Mouse (Mus musculus): ENCODE measurements around the gene Syne2.
A peak's percentile ranks its signal among the peaks of the same experiment; 100 is the strongest.

The Syne2 gene

GRCm38 (mm10) chr12:75829616-75830015, 11.7 kb downstream of the Syne2 start:
- DNase-seq, result no peak

DNA sequence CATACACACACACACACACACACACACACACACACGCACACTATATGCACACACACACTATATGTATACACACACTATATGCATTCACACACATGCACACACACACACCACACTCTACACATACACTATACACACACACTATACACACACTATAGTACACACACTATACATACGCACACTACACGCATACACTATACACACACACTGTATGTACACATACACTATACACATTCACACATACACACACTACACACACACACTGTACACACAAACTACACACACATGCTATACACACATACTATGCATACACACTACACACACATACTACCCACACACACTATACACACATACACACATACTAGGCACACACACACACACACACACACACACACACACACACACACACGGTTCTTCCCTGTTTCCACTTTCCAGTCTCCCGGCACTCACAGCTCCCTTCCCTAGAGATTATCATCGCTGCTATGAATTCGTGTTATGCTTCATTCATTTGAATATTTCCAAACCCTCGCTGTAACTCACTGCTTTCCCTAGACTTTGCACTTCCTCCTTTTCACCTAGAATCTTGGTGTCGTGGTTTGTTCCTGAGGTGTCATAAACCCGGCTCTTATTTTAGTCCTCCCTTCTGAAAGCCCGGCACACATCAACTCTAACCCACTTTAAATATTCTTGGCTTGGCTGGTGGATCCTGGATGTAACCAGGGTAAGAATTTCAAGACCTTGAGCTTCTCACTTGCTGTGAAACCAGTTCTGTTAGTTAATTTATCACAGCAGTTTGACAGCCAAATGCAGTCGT, 15.4 kb downstream of the Syne2 start:
- DNase-seq, result no peak

DNA sequence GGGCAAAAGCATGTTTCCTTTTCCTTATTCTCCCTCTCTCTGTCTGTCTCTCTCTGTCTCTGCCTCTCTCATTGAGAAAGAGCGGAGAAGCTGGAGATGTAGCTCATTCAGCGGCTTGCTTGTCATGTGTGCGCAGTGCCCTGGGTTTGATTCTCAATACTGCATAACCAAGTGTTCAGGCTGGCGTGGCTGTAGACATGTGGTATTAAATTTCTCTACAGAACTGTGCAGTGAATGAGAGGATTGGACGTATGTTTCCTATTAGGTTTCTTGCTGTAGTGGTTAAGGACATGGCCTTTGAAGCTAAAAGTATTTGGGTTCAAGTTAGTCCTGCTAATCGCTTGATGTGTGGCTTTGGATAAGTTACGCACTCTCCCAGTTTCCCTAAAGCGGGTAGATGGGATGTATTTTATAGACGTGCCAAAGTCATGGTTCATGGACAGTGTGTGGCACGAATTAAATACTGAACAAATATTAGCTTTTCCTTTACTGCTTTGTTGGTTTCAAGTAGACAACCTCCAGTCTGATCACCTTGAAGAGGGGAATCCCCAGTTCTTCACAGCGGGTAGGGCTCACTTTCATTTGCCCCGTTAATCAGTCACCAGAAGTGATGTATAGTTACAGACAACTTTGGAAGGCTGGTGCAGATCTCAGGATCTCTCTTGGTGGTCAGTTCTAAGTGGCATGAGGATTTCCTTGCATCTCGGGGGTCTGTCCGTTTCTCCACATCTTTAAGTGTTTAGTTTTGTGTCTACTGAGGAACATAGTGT, 16.2 kb downstream of the Syne2 start:
- DNase-seq, result no peak

GRCm38 (mm10) chr12:75836524-75836962, 18.6 kb downstream of the Syne2 start:
- peak in 1 of 2 experiments; percentile 38 for DNase-seq

GRCm38 (mm10) chr12:75837462-75837861, 19.5 kb downstream of the Syne2 start:
- no peak for DNase-seq

DNA sequence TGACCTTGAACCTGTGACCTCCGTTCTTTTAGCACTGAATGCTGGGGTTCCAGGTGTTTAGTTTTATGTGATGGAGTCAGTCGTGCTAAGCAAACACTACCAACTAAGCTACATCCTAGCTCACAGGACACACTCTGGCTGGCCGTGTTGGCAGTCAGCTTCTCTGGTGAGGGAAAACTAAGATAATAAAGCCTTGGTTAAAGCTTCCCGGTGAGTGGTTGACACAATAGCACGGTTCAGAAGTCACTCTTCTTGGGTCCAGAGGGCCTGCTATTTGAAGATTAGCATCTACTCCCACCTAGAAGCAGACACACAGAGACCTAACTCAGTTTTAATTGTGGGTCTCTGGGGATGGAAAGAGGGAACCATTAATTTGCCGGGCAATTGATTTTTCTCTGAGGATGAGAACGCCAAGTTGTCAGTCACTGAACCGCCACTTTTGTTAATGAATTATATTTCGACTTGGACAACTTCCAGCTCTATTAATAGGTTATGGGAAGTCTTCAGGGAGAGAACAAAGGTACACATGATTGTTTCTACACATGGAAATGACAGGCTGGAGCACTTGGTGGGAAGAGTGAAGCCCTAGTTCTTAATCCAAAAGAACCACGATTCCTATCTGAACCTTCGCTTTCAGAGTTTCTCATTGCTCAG, 21.3 kb downstream of the Syne2 start:
- no peak for DNase-seq

DNA sequence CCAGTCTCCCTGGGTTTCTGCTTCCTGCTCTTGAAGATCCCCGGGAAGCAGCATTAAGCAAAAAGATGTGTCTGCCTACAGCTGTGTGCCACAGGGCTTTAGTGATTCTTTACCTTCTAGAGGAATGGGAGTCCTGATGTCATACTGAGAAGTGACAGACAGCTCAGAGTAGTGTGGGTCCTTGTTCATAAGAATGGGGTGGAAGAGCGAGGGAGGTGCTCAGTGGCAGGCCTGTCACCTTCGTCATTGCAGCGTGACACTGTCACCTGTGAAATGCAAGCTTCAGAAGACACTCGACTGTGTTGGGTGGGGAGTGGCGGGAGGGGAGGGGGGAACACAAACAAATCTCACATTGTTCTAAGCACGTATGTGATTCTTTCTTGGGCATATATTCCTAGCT, 23.2 kb downstream of the Syne2 start:
- no peak for DNase-seq

GRCm38 (mm10) chr12:75844311-75844710, 26.4 kb downstream of the Syne2 start:
- no peak for DNase-seq

GRCm38 (mm10) chr12:75845070-75845469, 27.1 kb downstream of the Syne2 start:
- DNase-seq, result no peak

GRCm38 (mm10) chr12:75846513-75846912, 28.6 kb downstream of the Syne2 start:
- no peak for DNase-seq

- no peak for DNase-seq
Measured at GRCm38 (mm10) chr12:75850205-75850604, 32.3 kb downstream of the Syne2 start.

DNA sequence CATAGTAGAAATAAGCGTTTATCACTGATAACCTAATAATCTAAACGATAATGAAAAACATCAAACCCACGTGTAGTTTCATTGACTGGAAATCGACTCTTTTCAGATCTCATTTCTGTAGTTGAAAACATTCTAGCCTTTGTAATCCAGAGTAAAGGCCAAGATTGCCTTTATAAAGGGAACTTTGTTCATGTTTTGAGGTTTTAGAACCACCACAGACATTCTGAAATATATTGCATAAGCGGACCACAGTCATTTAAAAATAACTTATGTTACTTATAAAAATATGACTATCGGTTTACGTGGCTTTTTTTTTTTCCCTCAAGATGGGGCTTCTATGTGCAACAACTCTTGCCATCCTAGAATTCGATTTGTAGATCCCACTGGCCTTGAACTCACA, 33.5 kb downstream of the Syne2 start:
- DNase-seq, result no peak

DNA sequence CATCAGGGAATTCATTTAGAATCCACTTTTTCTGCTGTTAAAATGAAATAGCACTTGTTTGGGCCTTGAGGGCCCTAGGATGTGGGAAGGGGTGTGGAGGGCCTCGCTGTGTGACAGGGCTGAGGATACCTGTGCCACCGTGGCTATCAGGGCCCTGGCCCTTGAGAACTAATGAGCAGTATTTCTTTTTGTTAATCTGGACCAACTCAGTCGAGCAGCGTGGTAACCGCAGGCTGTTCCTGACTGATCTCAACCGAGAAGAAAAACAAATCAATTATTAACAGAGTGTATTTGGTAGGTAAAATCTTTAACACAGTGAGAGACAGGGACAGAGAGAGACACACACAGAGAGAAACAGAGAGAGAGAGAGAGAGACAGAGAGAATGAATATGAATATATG, 34.5 kb downstream of the Syne2 start:
- no peak for DNase-seq

DNA sequence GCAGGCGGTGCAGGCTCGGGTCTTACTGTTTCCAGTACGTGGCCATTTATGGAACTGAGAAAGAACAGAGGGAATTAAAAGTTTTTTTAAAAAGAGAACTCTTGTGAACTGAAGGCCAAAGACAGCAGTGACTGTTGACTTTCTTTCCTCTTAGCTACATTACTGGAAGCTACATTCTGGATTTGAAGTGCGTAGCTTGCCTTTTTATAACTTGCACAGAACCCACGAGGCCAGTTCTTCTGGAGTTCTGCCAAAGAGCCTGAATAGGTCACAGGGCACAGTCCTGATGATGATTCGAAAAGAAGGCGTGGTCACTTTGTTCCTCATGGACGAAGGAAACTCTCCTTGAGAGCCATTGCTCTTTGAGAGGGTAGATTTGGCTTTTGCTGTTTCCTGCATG, 35.6 kb downstream of the Syne2 start:
- DNase-seq, result no peak

DNA sequence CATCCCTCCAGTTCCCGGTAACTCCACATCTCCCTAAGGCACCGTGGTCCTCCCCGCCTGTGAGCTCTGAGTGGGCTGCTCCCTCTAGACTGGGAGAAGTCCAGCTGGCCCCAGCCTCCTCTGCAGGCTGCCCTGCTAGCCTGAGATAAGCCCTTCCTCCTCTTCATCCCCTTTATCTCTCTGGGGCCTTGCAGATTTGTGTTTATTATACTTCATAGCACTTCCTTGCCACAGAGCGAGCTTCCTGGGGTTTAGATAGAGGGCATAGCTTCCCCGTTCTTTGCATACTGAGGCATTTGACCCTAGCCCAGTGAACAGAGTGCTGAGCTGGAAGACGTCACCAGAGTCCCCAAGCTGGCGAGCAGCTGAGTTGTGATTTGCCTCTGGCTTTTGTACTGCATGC, 37.1 kb downstream of the Syne2 start:
- no peak for DNase-seq

GRCm38 (mm10) chr12:75855621-75856020, 37.7 kb downstream of the Syne2 start:
- no peak for DNase-seq

GRCm38 (mm10) chr12:75856096-75856868, 38.3 kb downstream of the Syne2 start:
- no peak for DNase-seq

DNA sequence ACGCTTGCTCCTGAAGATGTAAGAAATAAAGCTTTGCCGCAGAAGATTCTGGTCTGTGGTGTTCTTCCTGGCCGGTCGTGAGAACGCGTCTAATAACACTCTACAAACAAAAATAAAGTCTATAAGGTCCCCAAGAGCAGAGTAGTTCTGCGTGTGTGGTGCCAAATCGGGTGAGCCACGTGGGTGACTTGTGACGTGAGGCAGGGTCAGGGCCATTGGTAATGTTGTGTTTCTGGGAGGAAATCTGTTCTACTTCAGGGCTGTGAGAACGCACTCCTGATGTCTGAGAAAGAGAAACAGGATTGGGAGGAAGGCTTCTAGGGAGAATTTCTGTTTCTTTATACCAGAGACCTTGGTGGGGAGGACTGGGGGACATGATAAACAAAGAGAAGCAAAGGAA, 42.0 kb downstream of the Syne2 start:
- DNase-seq, result no peak

DNA sequence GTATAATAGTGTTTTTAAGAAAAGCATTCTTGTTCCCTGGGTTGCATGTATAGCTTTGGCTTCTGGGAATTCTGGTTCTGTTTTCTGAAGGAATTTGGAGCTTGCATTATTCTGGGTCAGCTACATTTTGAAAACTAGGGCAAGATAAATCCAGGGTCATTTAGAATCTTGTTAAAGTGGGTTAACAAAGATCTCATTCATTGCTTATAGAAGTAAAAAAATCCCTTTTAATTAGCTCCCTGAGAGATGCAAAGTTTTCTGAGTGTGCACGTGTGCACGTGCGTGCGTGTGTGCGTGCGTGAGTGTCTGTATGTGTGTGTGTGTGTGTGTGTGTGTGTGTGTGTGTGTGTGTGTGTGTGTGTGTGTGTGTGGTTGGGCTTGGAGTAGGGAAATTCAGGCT, 42.9 kb downstream of the Syne2 start:
- no peak for DNase-seq

DNA sequence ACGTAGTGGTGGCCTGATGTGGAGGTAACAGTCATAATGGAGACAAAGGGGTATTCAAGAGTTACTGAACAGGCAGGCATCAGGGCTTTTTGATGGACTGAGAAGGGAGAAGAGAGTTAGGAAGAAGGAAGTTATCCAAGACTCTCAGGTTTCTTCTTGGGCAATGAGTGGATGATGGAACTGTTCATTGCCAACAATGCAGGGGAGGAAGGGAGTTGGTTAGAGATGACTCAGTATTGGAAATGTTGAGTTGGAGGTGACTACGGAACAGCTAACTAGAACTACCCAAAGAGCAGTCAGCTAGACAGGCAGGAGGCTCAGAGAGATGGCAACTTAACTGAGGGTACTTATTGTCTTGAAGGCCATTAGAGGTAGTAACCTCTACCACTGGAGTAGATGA, 47.2 kb downstream of the Syne2 start:
- DNase-seq, result no peak

DNA sequence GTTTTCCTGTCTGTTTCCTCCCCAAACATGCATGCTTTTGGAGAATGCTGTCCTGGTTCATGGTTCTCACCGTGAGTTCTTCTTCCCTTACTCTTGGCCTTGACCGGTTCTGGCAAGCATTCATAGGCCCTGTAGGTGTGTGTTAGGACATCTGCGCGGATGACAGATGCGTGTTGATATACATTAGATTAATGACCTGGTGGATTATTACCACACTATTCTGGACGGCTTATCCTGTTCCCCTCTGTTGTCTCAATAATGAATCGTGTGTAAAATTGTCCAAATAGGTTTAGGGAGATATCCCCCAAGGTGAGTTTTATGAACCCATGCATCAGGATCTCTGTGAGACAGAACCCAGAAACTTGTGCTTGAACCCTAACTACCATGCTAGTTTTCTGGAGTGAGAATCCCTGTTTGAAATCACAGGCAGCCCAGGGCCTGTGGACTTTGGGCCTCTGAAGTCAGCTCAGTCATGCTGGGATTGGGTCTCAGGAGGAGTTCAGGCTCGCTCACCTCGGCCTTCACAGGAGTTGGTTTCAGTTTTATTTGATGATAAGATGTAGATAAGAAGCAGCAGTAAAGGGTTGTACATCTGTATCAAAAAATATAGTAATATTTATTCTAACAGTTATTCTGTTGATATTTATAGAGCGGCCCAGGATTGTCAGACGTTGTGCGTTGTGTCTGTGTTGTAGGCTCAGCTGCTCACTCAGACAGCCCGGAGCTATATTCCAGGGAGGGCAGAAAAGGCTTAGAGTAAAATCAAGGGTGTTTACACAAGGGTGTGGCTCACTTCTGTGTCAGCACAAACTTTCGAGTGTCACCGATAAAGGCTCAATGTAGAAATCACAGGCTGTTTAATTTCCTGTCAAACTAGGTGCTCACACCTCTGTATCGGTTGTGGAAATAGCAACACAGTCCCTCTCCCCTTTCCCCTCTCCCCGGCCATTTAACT, 48.8 kb downstream of the Syne2 start:
- no peak for DNase-seq

Measured in cerebellum, postnatal 25 days (tissue).